Mouse (Mus musculus): Measurements from ENCODE around the gene Eml2.
"Not testable (repeated sequence)": the region's sequence is repeated elsewhere in the genome, so short reads cannot be mapped to it uniquely, and the experiment has no call there.

Eml2 gene

DNA sequence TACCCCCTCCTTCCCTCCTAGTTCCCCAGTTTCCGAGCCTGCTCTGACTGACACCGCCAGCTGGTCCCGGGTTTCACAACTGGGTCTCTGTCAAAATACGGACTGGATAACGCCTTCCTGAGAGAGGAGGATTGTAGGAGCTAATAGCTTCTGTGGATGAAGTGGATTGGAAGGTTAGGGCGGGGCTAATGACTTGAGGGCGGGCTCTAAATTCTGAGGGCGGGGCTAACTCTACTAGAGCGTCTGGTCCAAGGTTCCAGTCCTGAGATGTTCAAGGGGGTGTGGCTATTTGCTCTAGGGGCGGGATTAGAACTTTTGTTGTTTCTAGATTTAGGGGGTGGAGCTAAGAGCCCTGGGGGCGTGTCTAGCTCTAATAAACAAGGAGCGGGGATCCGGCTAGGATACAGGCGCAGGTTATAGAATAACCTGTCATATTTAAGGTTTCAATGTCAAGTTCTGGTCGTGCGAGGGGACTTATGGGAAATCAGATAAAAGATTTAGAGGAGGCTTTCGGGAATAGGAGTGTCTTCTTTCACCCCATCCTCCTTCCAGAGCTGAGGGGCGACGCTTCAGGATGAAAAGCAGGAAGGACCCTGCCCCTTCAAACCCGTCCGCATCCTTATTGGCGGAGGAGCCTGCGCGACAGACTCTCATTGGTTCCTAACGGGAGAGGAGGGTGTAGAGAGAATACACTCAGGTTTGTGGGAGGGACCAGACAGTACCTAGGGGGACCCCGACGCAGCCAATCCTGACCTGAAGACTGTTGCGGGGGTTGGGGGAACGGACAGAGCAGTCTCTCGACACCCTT, at the start of gene Eml2:
Gene Eml2, plus strand, starts transcription at position 714 of the 808 bp plus-strand sequence.
- DNase-seq (ENCODE audit: low read depth) = peak; percentile 73

DNA sequence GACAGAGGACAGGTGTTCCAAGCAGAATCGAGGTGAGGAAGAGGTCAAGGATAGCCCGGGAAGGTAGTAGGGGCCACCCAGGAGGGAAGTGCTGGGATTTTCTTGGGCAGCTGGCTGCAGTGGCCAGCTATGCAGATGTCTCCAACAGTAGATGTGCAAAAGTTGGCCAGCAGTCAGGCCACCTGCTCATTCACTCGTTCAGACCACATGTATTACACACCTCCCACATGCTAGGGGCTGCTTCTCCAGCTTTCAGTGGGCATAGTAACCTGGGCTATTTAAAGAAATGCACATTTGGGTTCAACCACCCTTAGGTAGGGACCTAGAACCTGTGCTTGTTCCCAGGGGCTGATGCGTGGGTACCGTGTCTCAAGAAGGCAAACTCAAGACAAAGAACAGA, 48.5 kb upstream of the Eml2 start:
- no peak for DNase-seq (ENCODE audit: low read depth)

DNA sequence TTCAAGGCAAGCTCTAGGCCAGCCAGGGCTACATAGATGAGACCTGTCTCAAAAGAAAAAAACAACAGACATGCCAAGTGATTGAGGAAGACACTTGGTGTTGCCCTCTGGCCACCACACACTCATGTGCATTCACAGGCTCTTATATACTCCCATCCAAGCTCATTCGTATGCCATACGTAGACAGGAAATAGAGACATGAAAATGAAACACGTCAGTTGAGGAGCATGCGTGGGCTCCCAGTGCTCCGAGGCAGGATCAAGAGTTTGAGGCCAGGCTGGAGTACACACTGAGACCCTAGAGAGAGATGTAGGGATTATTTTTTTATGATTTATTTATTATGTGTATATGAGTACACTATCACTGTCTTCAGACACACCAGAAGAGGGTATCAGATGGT, 46.8 kb upstream of the Eml2 start:
- DNase-seq (ENCODE audit: low read depth) = peak; percentile 57

DNA sequence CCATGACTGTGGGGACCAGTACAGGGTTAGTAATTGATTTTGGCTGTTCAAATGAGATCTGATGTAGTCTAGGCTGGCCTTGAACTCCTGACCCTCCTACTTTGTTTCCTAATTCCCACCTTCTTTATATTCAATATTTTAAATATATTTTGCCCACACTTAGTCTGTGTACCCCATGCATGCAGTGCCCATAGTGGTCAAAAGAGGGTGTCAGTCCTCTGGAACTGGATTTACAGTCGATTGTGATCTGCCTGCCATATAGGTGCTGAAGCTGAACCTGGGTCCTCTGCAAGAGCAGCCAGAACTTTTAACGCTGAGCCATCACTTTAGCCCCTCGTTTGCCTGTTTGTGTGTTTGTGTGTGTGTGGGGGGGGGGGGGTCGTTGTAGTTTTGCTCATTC, 45.6 kb upstream of the Eml2 start:
- peak; percentile 49 for DNase-seq (ENCODE audit: low read depth)

DNA sequence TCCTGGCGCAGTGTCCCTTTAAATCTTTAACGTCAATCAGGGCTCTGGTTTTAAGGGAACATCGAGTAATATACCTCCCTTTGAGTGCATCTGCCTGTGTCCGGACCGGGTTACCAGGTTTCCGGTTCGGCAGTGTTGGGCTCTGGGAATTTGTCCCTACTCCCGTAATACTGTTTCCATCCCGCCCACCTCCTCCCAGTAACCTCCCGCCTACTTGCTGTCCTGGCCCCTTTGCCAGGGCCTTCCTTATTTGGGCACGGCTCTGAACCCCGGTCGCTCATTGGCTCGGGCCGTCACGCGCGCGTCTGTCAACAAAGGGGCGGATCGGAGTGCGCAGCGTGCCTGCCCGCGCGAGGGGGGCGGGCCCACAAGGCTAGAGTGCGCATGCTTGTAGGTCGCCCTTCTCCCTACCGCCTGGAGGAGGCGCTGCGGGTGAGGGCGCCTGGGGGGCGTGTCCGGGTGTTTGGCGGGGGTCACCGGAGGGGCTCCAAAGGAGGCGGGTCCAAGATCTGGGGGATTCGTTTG, 44.8 kb upstream of the Eml2 start:
- peak; percentile 96 for DNase-seq (ENCODE audit: low read depth)

DNA sequence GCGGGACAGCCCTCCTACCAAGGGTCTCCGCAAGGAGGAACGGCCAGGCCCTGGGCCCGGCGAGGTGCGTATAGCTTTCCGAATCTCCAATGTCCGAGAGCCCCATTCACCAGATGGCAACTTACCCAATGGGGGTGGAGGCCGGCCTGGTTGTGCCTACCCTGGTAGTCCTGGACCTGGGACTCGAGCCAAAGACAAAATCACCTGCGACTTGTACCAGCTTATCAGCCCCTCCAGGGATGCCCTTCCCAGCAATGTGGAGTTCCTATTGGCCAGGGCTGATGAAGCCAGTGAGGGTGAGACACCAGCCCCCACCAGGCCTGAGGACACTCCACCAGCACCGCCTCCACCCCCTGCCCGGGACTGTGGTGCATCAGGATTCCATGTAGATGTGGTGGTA, 40.1 kb upstream of the Eml2 start:
- no peak for DNase-seq (ENCODE audit: low read depth)

DNA sequence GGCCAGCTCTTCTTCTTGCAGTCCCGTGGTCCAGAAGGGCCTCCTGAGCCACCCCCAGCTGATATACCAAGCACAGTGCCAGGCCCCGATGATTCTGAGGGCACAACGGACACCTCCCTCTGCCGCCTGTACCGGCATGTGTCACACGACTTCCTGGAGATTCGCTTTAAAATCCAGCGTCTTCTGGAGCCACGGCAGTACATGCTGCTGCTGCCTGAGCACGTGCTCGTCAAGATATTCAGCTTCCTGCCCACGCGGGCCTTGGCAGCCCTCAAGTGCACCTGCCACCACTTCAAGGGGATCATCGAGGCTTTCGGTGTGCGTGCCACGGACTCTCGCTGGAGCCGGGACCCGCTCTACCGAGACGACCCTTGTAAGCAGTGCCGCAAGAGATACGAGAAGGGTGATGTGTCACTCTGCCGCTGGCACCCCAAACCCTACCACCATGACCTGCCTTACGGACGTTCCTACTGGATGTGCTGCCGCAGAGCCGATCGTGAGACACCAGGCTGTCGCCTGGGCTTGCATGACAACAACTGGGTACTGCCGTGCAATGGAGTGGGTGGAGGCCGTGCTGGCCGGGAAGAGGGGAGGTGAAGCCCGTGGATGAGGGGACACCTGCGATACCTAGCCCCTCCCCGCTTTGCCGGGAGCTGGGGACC, 39.4 kb upstream of the Eml2 start:
- DNase-seq (ENCODE audit: low read depth) = no peak

DNA sequence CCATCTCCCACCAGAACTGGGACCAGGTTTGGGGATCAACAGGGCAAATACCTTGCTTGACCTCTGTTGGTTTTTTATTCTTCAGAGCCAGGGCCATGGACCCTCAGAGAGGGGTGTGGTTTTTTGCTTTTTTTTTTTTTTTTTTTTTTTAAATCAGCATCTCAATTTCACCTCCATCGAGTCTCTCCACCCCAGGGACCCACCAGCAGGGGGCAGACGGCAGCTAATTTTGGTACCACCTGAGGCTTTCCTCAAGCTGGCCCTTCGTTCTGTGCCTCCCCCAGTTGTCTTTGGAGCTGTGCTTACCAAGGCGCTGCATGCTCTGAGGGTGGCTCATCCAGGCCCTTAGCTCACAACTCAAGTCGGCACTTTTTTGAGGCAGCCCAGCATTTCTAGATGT, 38.8 kb upstream of the Eml2 start:
- peak; percentile 68 for DNase-seq (ENCODE audit: low read depth)

DNA sequence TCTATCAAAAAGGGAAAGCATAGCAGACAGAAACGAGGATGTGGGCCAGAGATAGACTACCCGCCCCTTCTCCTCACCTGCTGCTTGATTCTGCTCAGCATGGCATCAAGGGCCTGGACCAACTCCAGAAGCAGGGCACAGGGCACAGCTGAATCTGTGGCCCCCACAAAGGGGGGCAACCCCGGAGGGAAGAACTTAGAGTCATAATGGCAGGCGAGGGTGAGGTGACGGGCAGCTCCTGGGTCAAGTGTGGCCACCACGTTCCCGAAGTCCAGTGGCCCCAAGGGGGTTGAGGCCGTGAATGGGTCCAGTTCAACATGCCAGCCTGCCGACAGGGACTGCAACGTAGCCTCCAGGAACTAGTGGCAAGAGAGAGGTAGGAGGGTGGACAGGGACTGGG, 29.4 kb upstream of the Eml2 start:
- no peak for DNase-seq (ENCODE audit: low read depth)

DNA sequence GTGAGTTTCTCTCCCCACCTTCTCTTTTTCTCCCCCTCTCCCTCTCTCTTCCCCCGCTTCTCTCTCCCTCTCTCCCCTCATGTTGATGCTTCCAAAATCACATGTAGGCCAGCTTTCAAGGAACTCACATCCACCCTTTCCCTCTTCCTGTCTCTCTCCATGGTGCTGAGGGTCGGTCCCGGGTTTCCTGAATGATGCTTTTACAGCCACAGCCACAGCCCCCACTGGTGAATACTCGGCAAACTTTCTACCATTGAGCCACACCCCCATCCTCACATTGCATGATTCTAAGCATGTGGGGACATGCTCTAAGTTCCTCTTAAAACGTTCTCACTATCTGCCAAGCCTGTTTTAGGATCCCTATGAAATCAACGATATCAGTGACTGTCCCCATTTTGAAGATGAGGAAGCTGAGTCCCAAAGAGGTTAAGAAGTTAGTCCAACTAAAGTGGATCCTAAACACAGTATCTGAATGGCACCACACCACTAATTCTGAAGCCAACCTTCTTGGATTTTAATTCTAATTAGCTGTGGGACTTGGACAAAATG, 28.6 kb upstream of the Eml2 start:
- DNase-seq (ENCODE audit: low read depth) = no peak

DNA sequence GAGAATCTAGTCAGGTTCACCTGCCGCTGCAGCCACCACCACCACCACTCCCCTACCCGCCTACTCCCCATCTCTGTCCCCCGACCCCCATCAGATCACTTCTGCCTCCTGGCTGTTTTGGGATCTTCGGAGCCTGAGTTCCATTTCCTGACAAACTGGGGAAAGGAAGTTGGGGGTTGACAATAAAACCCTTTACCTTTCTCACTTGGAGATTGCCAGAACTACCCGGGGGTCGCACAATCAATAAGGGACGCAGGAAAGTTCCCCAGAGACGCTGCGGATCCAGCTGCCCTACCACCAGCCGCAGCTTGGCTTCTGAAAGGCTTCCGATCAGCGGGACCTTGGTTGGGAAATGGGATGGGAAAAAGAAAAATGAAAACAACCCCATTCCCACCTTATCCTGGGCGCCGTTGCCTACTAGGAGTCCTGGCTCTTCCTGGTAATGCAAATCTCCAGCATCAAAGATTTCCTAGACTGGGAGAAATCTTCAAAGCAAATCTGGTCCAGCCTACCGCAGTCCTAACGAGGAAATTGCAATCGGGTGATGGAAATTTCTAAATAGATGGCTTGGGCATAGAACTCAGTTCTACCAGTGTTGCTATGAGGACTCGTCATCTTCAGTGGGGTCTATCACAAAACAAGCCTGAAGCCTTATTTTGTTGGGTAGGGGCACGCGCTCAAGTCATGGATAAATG, 27.9 kb upstream of the Eml2 start:
- DNase-seq (ENCODE audit: low read depth) = no peak

DNA sequence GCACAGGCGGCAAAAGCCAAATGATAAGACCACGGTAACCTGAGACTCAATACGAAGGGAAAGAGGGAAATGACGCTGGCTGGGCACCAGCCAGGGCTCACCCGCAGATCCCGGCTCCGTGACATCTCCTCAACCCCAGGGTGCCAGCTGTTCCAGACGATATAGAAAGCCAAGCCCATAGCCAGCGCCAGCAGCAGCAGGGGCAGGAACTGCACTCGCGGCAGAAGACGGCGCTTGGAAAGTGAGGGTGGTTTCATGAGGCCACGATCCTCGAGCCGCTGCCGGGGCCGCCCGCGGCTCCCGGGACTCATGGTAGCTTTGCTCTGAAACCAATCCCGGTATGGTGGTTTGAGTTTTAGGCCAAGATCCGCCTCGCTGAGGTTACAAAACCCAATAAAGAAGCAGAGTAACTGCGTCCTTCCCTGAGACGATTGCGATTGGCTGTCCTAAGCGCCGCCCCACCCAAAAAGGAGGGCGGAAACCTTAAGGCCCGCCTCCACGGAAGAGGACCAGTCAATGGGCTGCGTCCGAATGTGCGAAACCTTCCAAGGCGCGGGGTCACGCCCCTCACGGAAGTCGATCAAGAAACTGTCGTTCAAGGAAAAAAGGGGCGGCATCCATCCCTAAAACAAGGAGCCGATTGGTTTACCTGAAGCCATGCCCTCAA, 27.2 kb upstream of the Eml2 start, which contains the start of gene Qpctl:
Gene Qpctl, minus strand, starts transcription at position 417 of the 667 bp plus-strand sequence.
- peak; percentile 100 for DNase-seq (ENCODE audit: low read depth)

DNA sequence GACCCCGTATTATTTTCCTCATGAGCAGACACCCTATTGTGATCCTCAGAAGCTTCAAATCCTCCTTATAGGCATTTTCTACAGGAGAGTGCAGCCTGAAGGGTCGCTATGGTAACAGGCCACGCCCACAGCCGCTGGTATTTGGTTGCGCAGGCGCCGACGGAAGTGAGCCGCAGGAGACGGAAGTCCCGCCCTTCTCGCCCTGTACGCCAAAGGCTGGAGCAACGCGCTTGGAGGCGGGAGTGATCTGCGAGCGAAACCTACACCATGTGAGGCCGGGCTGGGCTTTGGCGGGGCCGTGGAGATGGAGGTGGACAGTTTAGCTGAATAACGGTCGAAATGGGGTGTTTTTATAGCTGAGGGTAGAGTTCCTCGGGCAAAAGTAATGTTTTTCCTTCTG, 26.6 kb upstream of the Eml2 start, which contains the start of gene Snrpd2:
Gene Snrpd2, plus strand, starts transcription at position 97 of the 400 bp plus-strand sequence.
- peak; percentile 99 for DNase-seq (ENCODE audit: low read depth)

DNA sequence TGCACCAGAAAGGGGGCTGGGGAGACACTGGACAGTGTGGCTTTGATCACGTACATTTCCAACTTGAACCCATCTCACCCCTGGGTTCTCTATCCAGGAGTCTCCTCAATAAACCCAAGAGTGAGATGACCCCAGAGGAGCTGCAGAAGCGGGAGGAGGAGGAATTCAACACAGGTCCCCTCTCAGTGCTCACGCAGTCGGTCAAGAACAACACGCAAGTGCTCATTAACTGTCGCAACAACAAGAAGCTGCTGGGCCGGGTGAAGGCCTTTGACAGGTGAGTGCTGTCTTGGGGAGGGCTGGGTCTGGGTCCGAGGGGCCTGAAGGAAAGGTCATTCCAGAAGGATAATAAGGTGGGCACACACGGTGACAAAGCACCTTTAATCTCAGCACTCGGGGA, 25.1 kb upstream of the Eml2 start:
- not testable (repeated sequence) for DNase-seq (ENCODE audit: low read depth)

DNA sequence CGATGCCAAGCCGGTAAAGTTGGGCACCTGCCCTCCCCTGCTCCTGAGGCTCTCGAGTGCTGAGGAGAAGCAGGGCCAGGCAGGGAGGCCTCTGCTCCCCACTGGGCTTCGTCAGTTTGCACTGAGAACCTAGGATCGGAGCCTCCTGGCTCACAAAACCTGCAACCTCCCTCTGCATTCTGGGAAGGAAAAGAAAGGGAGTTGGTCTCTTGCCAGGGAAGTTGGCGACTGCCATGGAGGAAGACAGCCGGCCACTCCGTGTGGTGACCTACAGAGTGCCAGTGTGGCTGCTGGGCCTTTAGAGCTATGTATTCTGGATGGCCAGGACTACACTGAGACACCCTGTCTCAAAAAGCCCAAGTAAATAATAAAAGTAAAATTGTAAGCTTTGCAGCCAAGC, 21.4 kb upstream of the Eml2 start:
- no peak for DNase-seq (ENCODE audit: low read depth)

DNA sequence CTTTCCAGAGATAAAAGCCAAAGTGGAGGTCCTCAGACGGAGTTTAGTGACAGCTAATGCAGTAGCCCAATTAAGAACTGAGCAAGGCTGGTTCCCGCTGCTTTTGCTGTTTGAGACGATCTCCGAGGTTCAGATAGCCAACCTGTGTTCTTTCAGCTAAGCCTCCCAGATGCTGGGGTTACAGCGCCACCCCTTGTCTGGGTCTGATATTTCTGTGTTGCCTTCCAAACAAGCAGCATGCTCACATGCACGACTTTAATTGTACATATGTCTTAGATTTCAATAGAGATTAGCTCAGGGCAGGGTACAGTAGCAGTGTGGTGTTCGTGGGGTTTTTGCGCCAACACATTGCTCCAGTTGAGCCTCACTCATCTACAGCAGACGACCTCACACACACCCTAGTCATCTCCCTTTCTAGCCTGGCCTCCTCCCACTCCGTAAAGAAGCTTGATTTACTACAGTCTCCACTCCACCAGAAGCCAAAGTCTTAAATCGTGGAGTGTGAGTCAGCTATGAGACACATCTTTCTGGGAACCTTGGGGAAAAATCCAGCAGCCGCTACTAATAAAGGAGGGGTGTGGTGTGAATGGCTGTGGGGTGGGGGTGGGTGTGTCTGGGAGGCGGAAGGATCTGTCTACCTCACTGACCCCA, 20.3 kb upstream of the Eml2 start:
- DNase-seq (ENCODE audit: low read depth) = no peak

DNA sequence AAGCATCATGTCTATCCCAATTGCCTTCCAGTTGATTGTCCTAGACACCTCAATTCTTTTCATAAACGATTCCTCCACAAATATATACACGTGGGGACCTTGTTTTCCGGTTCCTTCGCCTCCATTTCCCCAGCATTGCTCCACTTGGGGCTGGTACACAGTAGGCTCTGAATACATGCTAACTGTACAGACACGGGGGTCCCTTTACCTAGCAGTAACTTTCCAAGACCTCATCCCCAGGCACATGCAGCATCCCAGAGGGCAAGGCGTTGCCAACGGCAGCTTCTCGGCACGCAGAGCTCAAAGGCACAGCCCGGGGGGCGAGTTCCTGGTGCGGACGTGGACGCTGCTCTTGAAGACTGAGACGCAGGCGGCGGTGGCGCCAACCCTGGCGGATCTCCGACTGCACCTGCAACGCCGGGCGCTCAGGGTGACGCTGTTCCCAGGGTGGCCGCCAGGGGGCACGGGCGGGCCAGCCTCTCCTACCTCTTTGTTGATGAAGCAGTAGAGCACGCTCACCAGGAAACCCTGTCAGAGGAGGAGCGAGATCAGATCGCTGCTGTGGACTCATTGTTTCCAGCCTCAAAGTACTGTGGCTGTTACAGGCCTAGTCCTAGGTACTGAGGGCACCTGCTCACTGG, 18.9 kb upstream of the Eml2 start:
- peak; percentile 93 for DNase-seq (ENCODE audit: low read depth)

DNA sequence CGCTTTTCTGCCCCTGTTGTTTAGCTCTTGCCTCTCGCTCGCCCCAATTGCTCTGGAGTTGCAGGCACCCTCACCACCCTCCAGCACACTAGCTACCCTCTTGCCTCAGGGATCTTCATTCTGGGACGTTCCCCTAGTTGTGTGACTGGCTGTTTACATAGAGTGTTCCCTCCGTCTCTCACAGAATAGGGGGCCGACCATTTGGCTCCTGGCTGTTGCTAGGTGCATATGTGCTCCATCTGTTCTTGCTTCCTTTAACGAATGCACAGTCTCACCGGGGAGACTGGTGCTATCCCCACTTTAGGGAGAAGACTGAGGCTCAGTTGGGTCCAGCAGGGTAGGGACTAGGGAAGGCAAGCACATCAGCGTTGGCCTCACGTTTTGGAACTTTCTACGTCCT, 17.6 kb upstream of the Eml2 start:
- DNase-seq (ENCODE audit: low read depth) = no peak

DNA sequence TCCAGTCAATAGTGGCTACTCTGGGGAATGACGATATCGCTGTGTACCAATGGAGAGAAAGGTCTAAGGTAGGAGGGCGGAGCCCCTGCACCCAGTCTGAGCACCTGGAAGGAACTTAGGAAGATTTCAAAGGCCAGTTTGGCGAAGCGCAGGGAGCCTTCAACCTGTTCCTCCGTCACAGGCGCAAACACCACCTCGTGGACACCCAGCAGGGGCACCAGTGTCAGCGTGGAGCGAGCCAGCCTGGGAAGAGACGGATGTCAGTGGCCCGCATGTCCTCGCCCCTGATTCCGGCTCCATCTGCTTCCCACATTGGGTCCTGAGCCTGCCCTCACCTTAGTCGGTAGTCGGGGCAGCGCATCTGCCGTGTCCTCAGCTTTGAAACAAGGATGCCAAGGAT, 16.8 kb upstream of the Eml2 start:
- no peak for DNase-seq (ENCODE audit: low read depth)

DNA sequence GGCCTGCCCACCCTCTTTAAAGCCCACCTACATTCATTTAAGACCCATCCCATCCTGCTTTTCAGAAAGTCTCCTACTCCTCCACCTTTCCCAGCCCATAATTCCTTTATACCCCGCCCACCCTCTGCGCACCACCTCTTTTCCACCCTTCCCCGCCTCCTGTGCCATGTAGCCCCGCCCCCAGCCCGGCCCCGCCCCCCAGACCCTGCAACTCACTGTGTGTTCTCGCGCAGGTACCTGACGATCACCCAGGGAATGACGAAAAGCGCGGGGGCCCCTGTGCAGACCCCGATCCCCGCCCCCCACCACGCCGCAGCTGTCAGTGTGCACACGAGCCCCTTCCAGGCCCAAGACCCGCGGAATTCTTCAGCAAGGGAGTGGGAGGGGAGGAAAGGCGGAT, 16.1 kb upstream of the Eml2 start:
- peak; percentile 61 for DNase-seq (ENCODE audit: low read depth)

DNA sequence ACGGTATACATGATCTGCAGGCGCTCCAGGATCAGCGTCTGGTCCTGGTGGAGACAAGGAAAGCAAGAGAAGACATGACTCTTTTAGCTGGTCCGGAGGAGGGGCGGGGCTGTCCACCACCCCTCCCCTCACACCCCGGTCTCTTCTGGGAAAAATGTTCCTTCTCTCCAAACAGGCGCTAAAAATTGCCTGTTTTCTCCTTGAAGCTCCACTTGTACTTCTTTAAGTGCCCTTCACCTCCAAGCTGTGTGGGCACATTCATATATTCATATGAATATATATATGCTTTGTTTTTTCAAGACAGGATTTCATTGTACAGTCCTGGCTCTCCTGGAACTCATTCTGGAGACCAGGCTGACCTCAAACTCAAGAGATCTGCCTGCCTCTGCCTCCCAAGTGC, 13.3 kb upstream of the Eml2 start:
- DNase-seq (ENCODE audit: low read depth) = no peak
